In genomic region chr11:19971954-19972750, GRCm38 (mm10) we compare ENCODE assay signal across 9 mouse cellular contexts. TPM values are rescaled to one million over a fixed set of nuclear protein-coding genes. Genes with fewer than 3 reads are reported as not detected.
A peak's percentile ranks its signal among the peaks of the same experiment; 100 is the strongest.
DNase-seq lines count a peak whose midpoint lies in the region; ATAC-seq and TF ChIP-seq lines count a peak whose summit lies in the region.
"Had no signal": no experiment of that assay in that cellular context is flagged by ENCODE, and none has a peak within 500 bp of the region (broad histone marks: within the 10 kb centered on the region; RNA-seq: fewer than 3 reads in every experiment).

No protein-coding gene starts in this region.

- TF ChIP-seq CTCF in lung, embryonic 14.5 days (IDR thresholded peaks at IDR 0.05; ENCODE audit: low read depth) = peak; percentile 54

- H3K4me2 ChIP-seq in lung, embryonic 14.5 days = no peak overlapping the region
- no peak overlapping the region for H3K4me2 ChIP-seq in embryonic facial prominence, embryonic 13.5 days
- H3K4me2 ChIP-seq in liver, embryonic 16.5 days (ENCODE audit: low read depth, low read length) = no peak overlapping the region
- H3K4me2 ChIP-seq: midbrain, embryonic 12.5 days had no signal

- H3K4me1 ChIP-seq in lung, embryonic 14.5 days (ENCODE audit: insufficient read depth) = 0 out of 2 replicates have a peak, but pooled peaks cover 3% of the 10 kb centered on the region
- H3K4me1 ChIP-seq in embryonic facial prominence, embryonic 13.5 days = peaks cover 27% of the 10 kb centered on the region
- peaks cover 7% of the 10 kb centered on the region for H3K4me1 ChIP-seq in liver, embryonic 16.5 days (ENCODE audit: control insufficient read depth, low read depth, low read length)

- no peak overlapping the region for H3K4me3 ChIP-seq in lung, embryonic 14.5 days (ENCODE audit: low read depth, low read length)
- H3K4me3 ChIP-seq in embryonic facial prominence, embryonic 13.5 days = no peak overlapping the region
- no peak overlapping the region for H3K4me3 ChIP-seq in liver, embryonic 16.5 days (ENCODE audit: low read depth, low read length)
- H3K4me3 ChIP-seq: midbrain, embryonic 12.5 days had no signal

- no peaks in the 10 kb centered on the region for H3K36me3 ChIP-seq in lung, embryonic 14.5 days (ENCODE audit: insufficient read depth)
- H3K36me3 ChIP-seq in embryonic facial prominence, embryonic 13.5 days = no peaks in the 10 kb centered on the region
- H3K36me3 ChIP-seq in liver, embryonic 16.5 days (ENCODE audit: control insufficient read depth, insufficient read depth) = no peaks in the 10 kb centered on the region
- H3K36me3 ChIP-seq: midbrain, embryonic 12.5 days had no signal

- peak; percentile 17; the same call in 1 of the 2 replicates for ATAC-seq in lung, embryonic 14.5 days (ENCODE audit: insufficient read depth)
- ATAC-seq in embryonic facial prominence, embryonic 13.5 days (ENCODE audit: insufficient number of reproducible peaks, insufficient read depth, low FRiP score, low TSS enrichment, low read depth) = peak; percentile 53; the same call in 1 of the 2 replicates
- ATAC-seq in liver, embryonic 16.5 days (ENCODE audit: low read depth) = peak; percentile 42; the same call in 1 of the 2 replicates

- no peak overlapping the region for H3K9ac ChIP-seq in lung, embryonic 14.5 days
- H3K9ac ChIP-seq in embryonic facial prominence, embryonic 13.5 days = no peak overlapping the region
- no peak overlapping the region for H3K9ac ChIP-seq in liver, embryonic 16.5 days (ENCODE audit: low read depth, low read length)
- H3K9ac ChIP-seq: midbrain, embryonic 12.5 days had no signal

- no peaks in the 10 kb centered on the region for H3K9me3 ChIP-seq in lung, embryonic 14.5 days (ENCODE audit: low read depth, low read length)
- H3K9me3 ChIP-seq in embryonic facial prominence, embryonic 13.5 days = no peaks in the 10 kb centered on the region
- no peaks in the 10 kb centered on the region for H3K9me3 ChIP-seq in liver, embryonic 16.5 days (replicated peaks; ENCODE audit: control insufficient read depth, low read length)
- H3K9me3 ChIP-seq: midbrain, embryonic 12.5 days had no signal

- 88% methylated on average over 4 of the region's 4 CpGs for WGBS in lung, embryonic 14.5 days
- 89% methylated on average over 4 of the region's 4 CpGs for WGBS in embryonic facial prominence, embryonic 13.5 days
- WGBS in liver, embryonic 16.5 days (ENCODE audit: insufficient replicate concordance) = 68% methylated on average over 4 of the region's 4 CpGs

- DNase-seq in cerebellum, postnatal 25 days = peak; percentile 49 to 52
- DNase-seq in cerebellum, adult 9-10 months = no peak
- peak; percentile 45 for DNase-seq in lung, embryonic 14.5 days
- DNase-seq in lung, postnatal 10 days = no peak
- DNase-seq in urinary bladder, adult 18-20 months (ENCODE audit: low spot score in 2 of 2) = no peak
- no peak for DNase-seq in urinary bladder, adult 2 months (ENCODE audit: low spot score)

- no peak overlapping the region for H3K27ac ChIP-seq in lung, embryonic 14.5 days (ENCODE audit: low read depth)
- H3K27ac ChIP-seq in embryonic facial prominence, embryonic 13.5 days = peak overlapping the region; percentile 0; the same call in 1 of the 2 replicates
- no peak overlapping the region for H3K27ac ChIP-seq in liver, embryonic 16.5 days (ENCODE audit: low read length)

- H3K27me3 ChIP-seq in lung, embryonic 14.5 days (ENCODE audit: insufficient read depth, low read length) = no peaks in the 10 kb centered on the region
- no peaks in the 10 kb centered on the region for H3K27me3 ChIP-seq in embryonic facial prominence, embryonic 13.5 days
- H3K27me3 ChIP-seq in liver, embryonic 16.5 days (ENCODE audit: control insufficient read depth, insufficient read depth, low read depth, low read length) = no peaks in the 10 kb centered on the region
- H3K27me3 ChIP-seq: midbrain, embryonic 12.5 days had no signal

RNA-seq across cellular contexts. Expression of gene Spred2, which starts 48.0 kb away (rescaled TPM):
- 7.0 and 7.2 TPM in 2 replicates for polyA plus RNA-seq in lung, embryonic 14.5 days (2014; fragmentation: Nextera tagmentation; extraction: Ambion mirVana)
- 10.2 and 10.5 TPM in 2 replicates for polyA plus RNA-seq in embryonic facial prominence, embryonic 13.5 days (2015; fragmentation: Nextera tagmentation; extraction: Ambion mirVana)
- polyA plus RNA-seq in liver, embryonic 16.5 days (2015; fragmentation: Nextera tagmentation; extraction: Ambion mirVana) = 0.98 and 1.3 TPM in 2 replicates
- polyA plus RNA-seq in urinary bladder, adult 2 months (2012; rRNA removed) = 23.2 and 31.7 TPM in 2 replicates

Comparison
In these comparisons a context has a peak if more than half of its experiments do, and no peak if none do; other contexts are left out.
1. DNase-seq: peak in cerebellum, postnatal 25 days (2 of 2) and lung, embryonic 14.5 days (single experiment); none in cerebellum, adult 9-10 months (single experiment), lung, postnatal 10 days (single experiment), urinary bladder, adult 18-20 months (0 of 2) and urinary bladder, adult 2 months (single experiment).
2. Peak in every context shown above with its lines, with median percentiles within 50 percentile points of each other: ATAC-seq.